Mouse (Mus musculus) kidney, adult 8-10 months (tissue): ENCODE measurements at regions not wholly inside any gene's neighbourhood (a gene's known extent, or its start where the extent isn't known, plus 50 kb on each side); places are given as distances from the start of the nearest gene placed in this dataset.
"Not testable (repeated sequence)": the region's sequence is repeated elsewhere in the genome, so short reads cannot be mapped to it uniquely, and the experiment has no call there.

Experiments
- DNase-seq, 2 experiments: peaks; one replicate each; pipeline ENCODE4 v3.0.0; 2022

DNA sequence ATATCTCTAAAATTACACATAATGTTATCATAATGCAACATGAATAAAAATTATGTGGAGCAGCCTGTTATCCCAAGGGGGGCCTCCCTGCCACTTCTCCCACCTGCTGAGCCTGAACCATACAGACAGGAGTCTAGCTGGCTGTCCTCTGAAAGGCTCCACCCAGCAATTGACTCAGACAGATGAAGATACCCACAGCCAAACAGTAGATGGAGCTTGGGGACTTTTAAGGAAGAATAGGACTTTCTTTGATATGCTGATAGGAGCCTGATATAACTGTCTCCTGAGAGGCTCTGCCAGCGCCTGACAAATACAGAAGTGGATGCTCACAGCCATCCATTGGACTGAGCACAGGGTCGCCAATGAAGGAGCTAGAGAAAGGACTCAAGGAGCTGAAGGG is 468.4 kb downstream of the Dad1 start:
- DNase-seq = not testable (repeated sequence)

DNA sequence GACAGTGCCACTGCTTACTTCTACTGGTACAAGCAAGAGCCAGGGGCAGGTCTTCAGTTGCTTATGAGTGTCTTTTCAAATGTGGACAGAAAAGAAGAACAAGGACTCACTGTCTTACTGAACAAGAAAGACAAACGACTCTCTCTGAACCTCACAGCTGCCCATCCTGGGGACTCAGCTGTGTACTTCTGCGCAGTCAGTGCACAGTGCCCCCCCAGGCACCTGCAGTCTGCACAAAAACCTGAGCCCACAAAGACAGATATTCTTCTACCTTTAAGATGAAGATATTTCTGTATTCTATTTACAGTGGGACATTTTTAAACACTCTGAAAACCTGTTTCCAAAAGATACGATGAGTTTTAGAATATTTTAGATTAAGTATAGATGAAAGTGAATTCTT is 476.5 kb downstream of the Dad1 start:
- no peak for DNase-seq

DNA sequence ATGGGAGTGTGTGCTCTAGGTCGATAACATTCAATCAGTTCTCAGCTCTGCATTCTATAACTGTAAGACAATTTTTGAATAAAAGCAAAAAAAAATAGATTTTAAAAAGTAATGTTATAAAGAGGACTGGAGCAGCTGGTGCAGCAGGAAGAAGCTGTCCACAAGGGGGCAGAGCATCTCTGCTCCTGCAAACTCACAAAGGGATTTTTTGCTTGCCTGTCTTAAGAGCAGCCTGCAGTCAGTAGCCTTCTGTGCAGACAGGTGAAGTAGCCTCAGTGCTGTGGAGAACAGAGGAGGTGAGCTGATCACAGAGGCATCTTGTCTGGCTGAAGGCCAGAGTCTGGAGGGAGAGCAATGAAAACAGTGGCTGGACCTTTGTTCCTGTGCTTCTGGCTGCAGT is 477.2 kb downstream of the Dad1 start:
- peak; percentile 13 to 48 for DNase-seq

DNA sequence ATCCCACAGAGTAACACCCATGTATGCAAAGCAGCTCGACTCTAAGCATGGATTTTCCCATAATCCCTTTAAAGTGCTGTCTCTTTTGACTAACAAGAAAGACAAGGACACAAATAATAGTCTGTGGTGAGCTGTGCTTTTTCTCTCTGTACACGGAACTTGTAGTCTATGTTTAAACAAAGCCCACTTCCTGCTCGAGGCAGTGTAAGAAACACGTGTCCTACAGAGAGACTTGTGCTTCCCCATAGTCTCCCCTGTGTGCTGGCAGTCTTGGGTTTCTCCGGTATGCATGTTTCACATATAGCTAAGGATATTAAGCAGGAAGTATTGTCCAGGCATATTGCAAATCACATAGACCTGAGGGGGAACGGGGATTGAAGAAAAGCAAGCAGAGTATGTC is 487.4 kb downstream of the Dad1 start:
- not testable (repeated sequence) for DNase-seq

DNA sequence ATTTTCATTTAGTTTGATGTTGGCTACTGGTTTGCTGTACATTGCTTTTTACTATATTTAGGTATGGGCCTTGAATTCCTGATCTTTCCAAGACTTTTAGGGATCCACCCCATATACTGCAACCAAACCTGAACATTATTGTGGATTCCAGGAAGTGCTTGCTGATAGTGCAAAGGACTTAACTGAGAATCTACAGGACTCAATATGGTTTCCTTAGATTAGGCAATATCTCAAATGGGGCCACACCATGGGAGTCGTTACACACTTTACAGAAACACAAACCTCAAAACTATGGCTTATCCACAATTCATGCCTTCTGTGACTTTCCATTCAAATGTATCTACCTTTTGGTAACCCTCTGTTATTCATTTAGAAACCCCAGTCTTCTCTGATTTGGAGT is 488.0 kb downstream of the Dad1 start:
- DNase-seq = not testable (repeated sequence)

DNA sequence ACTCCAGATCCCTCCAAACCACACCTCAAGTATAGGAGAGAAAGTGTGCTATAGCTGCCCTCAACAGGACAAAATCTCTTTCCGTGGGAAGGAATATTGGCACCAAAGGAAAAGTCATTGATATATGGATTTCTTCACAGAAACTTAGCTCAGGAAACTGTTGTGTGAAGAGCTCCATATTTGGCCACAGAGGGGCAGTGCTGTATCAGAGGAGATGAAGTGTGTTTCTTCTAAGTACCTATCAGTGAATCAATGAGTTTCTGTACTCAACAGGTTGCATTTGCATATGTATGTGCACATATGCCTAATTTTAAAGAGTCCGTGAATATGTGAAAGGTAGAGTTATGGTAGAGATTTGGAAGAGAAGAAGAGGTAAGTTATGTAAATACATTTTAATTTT is 493.3 kb downstream of the Dad1 start:
- DNase-seq = not testable (repeated sequence)

DNA sequence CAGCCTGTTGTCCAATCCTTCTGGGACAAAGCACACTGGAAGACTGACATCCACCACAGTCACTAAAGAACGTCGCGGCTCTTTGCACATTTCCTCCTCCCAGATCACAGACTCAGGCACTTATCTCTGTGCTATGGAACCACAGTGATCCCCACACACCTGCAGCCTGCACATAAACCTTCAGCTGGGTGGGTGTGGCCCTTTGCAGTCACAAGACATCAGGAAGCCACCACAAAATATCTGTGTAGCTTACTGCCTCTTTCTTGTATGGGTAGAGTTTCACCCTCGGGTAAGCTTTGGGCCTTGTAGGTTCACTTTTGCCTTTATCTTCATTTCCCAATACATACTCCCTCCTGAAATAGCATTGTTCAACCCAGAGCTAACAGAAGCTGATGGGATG is 496.1 kb downstream of the Dad1 start:
- DNase-seq = not testable (repeated sequence)

DNA sequence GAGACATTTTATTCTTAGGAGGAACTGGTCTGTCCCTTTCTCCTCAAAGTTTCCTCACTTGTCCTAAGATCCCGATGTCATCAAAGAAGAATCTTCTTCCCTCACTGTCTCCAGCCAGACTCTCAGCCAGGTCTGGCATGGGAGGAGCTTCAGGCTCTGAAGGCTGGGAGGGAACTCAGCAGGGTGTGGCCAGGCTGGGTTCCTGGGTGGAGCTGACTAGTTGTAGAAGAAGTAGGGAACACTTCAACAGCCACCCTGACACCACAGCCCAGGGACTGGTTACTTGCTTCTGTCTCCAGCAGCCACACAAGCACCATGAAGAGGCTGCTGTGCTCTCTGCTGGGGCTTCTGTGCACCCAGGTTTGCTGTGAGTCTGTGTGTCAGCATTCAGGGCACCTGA is 496.8 kb downstream of the Dad1 start:
- DNase-seq = not testable (repeated sequence)

DNA sequence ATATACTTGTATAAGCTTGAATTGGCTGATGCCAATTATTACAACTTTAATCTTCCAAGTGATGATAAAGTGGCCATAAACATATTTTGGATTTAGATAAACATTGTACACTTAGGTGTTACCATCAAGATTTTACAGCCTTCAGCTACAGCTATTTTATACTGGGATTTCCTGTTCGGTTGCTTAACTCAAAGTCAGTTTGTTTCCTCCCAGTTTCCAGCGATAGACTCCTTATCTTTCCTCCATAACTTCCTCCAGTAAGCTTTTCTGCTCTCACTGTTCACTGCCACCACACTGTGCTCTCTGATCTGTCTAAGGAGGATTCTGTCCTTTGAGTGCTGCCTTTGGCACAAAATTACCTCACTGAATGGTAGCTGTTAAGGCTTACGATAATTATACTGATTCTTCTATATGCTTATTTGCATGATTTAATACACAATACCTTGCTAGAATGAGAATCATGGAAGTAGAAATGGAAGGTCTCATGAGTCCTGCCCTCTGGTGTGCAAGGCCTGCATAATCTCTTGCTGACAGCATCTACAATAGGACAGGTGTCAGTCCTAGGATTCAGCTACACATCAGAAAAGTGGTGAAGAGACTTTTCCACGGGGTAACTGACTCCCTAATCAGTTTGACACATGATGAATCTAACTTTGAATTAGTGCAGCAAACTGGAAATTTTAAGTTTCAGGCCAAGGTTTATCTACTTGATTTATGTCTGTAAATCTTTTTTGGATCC is 503.0 kb downstream of the Dad1 start:
- no peak for DNase-seq

DNA sequence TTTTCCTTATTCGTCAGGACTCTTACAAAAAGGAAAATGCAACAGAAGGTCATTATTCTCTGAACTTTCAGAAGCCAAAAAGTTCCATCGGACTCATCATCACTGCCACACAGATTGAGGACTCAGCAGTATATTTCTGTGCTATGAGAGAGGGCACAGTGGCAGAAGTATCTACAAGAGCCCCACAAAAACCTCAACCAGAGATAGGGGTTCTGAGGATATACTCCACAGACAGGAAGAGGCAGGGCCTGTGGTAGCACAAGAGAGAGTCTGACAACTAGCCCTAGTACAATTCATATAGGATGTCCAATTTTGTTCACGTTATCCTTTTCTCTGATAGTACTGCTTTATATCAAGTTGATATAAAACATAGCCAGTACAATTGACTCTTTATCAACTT is 510.4 kb downstream of the Dad1 start:
- DNase-seq = not testable (repeated sequence)

DNA sequence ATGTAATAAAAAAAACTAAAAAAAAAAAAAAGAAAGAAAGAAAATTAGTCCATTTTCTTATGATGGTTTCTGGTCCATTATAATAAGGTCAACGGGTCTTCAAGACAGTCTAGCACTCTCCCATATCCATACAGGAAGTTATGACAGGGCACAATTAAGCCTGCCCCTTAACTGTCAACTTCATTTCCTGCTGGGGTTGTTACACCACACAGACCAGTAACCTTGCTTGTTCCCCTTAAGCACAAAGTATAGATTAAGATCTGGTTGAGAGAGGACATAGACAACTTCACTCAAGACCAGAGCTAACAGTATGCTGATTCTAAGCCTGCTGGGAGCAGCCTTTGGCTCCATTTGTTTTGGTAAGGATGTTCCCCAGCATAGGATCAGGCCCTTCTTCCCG is 511.0 kb downstream of the Dad1 start:
- not testable (repeated sequence) for DNase-seq

DNA sequence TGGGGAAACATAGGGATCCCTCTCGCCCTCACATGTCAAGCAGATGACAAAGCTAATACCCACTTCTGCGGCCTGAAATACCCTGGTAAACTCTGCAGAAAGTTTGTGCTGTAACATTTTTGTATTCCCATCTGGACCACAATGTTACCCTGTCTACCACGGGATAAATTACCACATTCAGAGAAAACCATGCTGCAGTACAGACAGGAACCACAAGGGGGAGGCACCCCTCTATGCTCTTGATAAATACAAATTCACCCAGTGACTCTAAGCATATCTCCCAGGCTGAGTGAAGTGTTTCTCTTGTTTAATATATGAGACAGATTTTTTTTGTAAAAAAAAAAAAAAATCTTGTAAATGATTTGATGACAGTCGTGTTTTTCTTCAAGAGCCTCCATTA is 512.7 kb downstream of the Dad1 start:
- DNase-seq = peak; percentile 1 to 48

DNA sequence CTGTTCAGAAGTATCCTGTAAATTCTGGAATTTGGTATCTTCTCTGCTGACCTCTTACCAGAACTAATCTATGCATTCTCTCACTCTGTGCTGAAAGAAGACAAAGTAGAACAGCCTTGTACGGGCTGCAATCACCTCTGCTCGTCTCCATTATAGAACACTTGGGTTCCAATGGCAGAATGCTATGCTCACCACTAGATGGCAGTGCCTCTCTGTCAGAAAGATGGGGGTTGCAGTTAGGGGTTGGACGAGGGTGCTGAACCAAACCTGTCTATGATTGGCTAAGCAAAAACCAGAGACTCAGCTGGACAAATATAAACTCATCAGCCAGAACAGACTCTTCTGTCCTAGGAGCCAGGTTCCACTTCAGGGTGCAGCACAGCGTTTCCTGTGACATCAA is 515.9 kb downstream of the Dad1 start:
- DNase-seq = not testable (repeated sequence)

DNA sequence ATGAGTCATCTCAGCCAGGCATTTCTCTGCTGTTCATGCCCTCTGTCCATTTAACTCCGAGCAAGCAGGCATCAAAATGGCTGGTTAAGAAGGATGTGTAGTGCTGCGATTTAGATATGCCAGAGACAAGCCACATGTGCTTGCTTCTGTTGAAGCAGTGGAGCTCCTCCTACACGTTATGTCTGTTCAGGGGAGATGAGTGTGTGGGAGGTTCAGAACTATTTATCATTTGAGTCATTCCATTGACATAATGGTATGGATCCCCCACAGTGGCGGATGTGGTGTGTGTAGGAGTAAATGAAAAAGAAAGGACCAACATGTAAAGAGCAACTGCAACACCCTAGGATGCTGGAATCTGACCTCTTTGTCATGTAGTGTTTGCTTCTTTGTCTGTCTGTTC is 517.6 kb downstream of the Dad1 start:
- not testable (repeated sequence) for DNase-seq

DNA sequence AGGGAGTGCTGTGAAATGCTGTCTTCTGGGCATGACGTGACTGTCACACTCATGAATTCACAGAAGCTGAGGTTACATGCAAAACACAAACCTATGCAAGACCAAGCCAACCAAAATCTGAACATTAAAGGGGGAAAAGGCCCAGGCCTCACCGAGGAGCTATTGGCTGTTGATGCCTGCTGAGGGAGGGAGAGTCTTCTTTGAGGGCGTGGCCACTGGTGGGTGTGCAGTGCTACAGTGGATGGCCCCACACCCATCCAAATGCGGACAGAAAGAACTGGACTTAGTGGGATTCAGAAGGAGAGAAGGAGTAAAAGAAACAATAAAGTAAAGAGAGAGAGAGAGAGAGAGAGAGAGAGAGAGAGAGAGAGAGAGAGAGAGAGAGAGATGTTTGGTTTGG is 522.3 kb downstream of the Dad1 start:
- DNase-seq = not testable (repeated sequence)

DNA sequence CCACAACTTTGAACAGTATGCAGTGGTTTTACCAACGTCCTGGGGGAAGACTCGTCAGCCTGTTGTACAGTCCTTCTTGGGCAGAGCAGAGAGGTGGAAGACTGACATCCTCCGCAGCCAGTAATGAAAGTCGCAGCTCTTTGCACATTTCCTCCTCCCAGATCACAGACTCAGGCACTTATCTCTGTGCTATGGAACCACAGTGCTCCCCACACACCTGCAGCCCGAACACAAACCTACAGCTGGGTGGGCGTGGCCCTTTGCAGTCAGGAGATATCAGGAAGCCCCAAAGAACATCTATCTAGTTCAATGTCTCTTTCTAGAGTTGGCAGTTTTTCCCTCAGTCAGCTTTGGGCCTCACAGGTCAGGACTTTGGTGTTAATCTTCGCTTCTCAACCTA is 524.0 kb downstream of the Dad1 start:
- DNase-seq = not testable (repeated sequence)

DNA sequence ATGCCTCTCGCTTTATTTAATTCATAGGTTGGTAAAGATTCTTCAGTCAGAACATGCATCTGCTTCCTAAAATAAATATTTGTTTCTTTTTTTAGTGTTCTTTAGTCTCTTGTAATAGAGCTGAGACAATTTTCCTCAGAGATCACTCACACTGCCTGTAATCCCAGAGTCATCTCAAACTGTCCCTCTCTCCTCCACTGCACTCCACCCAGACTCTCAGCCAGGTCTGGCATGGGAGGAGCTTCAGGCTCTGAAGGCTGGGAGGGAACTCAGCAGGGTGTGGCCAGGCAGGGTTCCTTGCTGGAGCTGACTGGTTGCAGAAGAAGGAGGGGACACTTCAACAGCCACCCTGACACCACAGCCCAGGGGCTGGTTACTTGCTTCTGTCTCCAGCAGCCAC is 524.8 kb downstream of the Dad1 start:
- DNase-seq = not testable (repeated sequence)

DNA sequence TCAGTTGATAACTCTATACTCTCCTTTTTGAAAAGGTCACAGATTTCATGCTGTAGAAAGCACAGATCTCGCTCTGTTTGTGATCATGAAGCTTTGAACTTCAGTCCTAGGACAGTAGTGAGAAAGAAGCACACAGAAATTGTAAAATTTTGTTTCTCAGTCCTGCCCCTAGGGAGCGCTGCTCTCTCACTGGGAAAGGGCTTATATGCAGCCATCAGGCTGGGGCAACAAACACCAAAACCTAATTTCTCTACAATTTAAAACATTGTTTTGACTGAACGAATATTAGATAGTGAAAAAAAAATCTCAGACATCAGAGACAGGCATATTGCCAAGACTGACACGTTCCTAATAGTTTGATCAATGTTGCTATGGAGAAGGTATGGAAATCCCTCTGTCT is 527.0 kb downstream of the Dad1 start:
- DNase-seq = not testable (repeated sequence)

DNA sequence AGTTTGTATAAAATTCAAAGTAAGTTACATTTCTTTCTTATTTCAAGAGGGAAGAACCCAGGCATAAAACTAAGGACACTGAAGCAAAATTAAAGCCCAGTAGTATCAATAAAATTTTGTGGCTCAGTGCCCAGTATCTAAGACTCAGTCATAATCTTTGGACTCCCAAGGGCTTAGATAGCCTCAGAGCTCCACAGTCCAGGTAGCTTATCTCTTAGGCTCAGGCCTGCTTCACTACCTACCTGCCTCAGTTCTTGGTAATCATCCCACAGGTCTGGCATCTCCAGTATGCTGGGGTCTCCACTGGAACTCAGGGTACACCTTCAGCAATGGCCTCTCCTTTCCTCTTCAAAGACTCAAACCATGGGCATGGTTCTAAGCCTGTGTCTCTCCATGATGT is 530.3 kb downstream of the Dad1 start:
- not testable (repeated sequence) for DNase-seq

DNA sequence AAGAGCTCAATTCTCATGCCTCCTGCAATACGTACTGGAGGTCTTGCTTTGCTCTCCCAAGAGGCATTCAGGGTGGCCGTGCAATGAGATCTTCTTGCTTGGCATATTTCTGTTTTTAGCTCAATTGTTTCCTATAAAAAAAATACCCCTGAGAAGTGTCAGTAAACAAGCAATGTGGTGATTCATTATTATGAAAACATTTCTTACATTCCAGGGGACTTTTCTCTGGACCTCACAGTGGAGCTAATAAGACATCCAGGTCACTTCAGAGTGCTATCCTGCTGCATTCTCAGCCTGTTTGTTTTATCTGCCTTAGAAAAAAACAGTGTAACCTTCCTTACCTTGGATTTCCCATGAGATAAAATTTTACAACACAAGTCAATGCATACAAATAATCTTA is 532.0 kb downstream of the Dad1 start:
- DNase-seq = not testable (repeated sequence)

DNA sequence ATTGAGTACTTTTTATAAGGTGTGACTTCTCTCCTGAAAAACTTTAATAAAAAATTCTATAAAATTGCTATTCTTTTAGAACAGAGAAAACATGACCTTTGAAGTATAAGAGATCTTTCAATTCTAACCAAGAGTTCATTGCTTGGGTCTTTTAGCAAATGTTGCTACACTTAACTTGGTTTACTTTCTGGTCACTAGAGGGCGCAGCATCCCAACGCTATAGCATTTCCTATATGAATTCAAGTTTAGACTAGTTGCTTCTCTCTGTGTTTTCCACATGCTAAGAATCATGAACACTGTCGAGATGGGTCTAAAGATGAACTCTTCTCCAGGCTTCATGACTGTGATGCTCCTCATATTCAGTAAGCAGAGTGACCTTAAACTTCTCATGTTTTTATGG is 544.3 kb downstream of the Dad1 start:
- DNase-seq = not testable (repeated sequence)

DNA sequence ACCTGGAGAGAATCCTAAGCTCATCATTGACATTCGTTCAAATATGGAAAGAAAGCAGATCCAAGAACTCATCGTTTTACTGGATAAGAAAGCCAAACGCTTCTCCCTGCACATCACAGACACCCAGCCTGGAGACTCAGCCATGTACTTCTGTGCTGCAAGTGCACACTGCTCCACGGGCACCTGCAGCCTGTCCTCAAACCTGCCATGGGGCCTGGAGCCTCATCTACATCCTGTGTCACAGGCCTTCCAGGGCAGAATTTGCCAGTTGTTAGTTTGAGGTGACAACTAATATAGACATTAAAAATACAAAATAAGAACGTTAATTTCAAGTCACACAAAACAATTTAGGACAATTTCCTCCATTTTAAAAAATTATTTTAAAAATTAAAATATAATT is 549.6 kb downstream of the Dad1 start:
- not testable (repeated sequence) for DNase-seq

DNA sequence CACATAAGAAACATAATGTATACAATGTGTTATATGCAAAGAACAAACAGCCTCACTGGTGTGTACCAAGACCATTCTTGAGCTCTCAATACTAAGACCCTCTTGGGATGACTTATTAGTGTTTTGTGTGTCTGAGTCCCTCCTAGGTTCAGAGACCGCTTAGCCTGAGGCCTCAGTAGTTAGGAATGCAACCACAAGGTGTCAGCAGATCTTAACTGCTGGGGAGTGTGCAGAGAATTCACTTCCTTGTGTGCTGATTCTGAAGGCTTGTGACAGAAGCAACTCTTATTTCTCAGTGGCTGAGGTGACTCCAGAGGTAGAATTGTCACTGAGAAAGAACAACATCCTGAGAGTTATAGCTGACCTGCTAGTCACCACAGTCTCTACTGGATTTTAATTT is 550.3 kb downstream of the Dad1 start:
- DNase-seq = not testable (repeated sequence)

DNA sequence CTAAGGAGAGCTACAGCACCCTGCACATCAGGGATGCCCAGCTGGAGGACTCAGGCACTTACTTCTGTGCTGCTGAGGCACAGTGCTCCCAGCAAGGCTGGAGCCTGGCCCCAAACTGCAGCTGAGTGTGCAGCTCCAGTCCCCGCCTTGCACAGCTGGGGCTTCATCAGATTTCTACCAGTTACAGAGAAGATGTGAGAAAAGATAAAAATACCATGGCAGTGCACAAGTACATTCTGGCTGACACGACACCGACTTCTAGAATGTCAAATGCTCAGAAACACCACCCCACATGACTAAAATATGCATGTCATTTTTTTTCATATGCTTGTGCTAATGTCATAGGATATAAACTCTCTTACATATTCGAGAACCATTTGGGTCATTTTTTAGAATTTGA is 569.8 kb downstream of the Dad1 start:
- not testable (repeated sequence) for DNase-seq

DNA sequence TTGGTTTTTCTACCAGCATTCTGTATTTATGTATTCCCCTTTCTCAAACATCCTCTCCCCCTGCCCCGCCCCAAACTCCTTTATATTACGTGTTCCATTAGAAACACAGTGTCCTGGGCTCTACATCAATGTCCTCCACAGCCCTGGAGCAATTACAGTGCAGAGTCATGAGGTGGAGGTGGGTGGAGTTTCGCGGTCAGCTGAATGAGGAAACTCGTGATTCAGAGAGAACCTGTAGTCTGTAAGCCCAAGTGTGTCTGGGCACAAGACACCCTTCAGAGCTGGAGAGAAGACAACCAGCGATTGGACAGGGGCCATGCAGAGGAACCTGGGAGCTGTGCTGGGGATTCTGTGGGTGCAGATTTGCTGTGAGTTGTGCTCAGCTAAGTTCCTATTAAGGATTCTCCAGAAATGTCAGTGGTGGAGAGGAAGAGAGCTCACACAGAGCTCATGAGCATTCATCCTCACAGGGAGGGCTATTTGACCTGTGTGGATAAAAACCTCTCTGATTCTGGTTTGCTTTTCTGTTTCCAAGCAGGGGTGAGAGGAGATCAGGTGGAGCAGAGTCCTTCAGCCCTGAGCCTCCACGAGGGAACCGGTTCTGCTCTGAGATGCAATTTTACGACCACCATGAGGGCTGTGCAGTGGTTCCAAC is 570.4 kb downstream of the Dad1 start:
- not testable (repeated sequence) for DNase-seq
